Mouse (Mus musculus) layer of hippocampus, adult 2 months (tissue): ENCODE results near the gene Tmem265. TPM values are rescaled to one million over a fixed set of nuclear protein-coding genes. Genes with fewer than 3 reads are reported as not detected.

Source experiments
- DNase-seq, 2 experiments: peaks; one replicate each; pipeline ENCODE4 v3.0.0; 2022; ENCODE audit warnings: low spot score in 2 of 2
- H3K27ac ChIP-seq: fragments of 200-600 bp; 2 replicates; pipeline ENCODE4 v1.8.1; 2022
- H3K4me3 ChIP-seq: fragments of 200-600 bp; 2 replicates; pipeline ENCODE4 v1.8.1; 2022; ENCODE audit warnings: mild to moderate bottlenecking
- CTCF ChIP-seq: fragments of 200-600 bp; conservative IDR thresholded peaks from 2 replicates; pipeline ENCODE4 v1.8.1; 2022; ENCODE audit warnings: antibody characterized with exemption, mild to moderate bottlenecking, moderate library complexity
- total RNA-seq, 2 experiments: library from RNA; stranded (reverse); gene quantifications; 2 replicates each; pipeline ENCODE4 v1.2.3; 2021

Gene Tmem265
- total RNA-seq, 2 experiments from 2014 or later = not detected

DNA sequence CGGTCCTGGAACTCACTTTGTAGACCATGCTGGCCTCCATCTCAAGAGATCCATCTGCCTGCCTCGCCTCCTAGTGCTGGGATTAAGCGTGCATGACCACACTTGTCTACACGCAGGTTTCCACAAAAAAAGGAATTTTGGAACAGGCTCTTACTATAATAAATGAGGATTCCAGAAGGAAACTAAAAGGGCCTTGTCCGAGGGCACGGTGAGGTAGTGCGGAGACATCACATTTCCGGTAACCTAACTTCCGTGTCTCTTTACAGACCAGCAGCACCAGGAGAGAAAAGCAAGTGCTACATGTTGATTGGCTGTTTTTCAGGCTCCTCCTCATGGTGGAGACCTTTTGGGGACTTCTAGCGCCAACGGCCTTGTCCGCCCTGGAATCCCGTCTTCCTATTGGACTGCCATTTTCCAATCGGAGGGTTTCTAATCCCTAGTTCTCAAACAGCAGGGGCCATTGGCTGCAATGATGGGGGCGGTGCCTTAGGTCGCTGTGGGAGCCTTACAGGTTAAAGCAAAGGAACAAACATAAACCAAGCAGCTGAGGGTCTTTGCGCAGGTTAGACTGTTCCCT is 11.8 kb downstream of the Tmem265 start, which contains the start of gene Phkg2:
TSS of gene Phkg2 (plus strand) at position 446 of the 577 bp plus-strand sequence.
- Histone ChIP-seq H3K27ac (peak within 1 kb of the TSS; percentile 94), H3K4me3 (peak within 1 kb of the TSS; percentile 87)
- peak; percentile 86 to 97 for DNase-seq
- peak; percentile 36; the same call in 1 of the 2 replicates for TF ChIP-seq CTCF

DNA sequence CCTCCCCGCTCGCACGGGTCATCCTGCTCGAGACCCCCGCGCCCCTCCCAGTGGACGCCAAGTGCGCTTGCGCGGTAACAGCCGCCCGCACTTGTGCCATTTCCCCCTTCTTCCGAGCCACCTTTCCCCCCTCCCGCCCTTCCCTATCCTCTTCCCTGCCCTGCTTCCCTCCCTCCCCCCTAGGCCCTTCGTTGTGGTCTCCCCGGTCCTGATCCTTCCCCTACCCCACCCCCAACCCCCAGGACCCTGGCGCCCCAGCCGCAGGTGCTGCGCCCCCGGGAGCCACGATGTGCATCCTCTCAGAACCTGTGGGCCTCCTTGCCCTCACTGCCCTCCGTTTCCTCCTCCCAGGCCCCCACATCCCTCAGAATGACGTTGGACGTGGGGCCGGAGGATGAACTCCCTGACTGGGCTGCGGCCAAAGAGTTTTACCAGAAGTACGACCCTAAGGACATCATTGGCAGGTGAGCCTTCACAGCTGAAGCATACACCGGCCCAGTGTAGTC is 12.4 kb downstream of the Tmem265 start:
- TF ChIP-seq CTCF = no peak
- DNase-seq = no peak
- H3K4me3 ChIP-seq = peak overlapping the region; percentile 87
- peak overlapping the region; percentile 94 for H3K27ac ChIP-seq

DNA sequence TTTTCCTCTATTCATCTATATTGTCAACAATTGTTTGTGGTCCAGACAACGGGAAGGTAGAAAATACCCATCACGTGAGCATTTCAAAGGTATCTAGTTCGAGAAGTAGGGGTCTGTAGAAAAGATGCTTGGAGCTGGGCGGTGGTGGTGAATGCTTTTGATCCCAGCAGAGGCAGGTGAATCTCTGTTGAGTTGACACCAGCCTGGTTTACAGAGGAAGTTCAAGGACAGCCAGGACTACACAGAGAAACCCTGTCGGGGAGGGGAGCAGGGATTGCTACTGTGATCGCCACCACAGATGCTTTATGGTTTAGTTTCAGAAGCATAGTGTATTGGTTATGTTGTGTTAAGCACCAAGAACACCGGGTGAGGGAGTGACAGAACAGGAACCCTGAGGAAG is 12.9 kb downstream of the Tmem265 start:
- Histone ChIP-seq H3K27ac (peak overlapping the region; percentile 94), H3K4me3 (peak overlapping the region; percentile 87)
- no peak for DNase-seq
- TF ChIP-seq CTCF = no peak

DNA sequence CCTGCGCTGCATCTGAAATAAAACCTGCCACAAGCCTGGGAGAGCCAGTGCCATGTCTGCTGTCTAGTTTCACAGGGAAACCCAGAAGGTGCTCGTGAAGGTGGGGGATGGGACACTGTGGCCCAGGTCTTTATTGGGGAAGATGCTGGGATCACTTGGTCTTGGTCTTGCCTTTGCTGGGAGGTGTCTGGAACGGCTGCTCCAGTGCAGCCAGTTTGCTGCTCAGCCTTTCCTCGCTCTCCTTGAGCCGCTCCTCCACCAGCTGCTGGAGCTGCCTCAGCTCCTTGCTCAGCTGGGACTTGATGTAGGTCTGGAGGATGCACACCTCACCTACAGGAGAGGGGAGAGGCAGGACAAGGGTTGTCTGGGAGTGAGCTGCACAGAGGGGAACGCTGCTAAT is 22.1 kb downstream of the Tmem265 start:
- Histone ChIP-seq H3K4me3 (no peak overlapping the region), H3K27ac (no peak overlapping the region)
- no peak for DNase-seq
- TF ChIP-seq CTCF = no peak

DNA sequence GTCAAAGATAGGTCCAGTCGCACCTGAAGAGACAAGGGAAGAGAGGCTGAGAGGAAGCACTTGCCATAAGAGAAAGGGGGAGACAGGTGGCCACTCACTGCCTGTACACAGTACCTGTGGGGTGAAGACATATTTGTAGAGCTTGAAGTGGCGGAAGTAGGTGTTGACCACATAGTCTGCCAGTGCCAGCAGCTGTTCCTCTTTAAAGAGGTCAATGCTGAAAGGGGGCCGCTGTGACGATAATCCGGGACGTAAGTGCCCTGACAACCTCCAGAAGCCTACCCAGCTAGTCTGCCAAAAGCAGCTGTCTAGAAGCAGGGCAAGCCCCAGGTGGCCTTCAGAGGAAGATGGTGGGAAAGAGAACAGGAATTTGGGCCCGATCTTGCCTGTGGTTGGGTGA is 23.8 kb downstream of the Tmem265 start:
- H3K4me3 ChIP-seq = no peak overlapping the region
- no peak for TF ChIP-seq CTCF
- DNase-seq = no peak
- H3K27ac ChIP-seq = no peak overlapping the region

DNA sequence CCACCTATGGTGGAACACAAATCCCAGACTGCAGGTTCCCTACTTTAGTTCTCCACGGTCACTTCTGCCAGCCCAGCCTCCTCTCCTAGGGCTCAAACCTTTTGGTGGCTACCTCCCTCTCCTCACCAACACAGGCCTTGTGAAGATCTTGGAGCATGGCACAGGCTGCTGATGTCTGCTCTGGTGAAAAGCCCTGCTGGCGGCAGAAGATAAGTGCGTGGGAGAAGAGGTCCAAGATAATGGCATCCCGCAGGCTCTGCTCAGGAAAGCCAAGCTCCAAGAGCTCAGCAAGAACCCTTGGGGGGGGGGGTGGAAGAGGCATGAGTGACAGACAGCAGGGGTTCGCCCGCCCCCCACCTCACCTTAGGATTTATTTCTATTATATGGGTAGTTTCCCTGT is 25.0 kb downstream of the Tmem265 start:
- no peak overlapping the region for H3K27ac ChIP-seq
- H3K4me3 ChIP-seq = no peak overlapping the region
- DNase-seq = no peak
- no peak for TF ChIP-seq CTCF

DNA sequence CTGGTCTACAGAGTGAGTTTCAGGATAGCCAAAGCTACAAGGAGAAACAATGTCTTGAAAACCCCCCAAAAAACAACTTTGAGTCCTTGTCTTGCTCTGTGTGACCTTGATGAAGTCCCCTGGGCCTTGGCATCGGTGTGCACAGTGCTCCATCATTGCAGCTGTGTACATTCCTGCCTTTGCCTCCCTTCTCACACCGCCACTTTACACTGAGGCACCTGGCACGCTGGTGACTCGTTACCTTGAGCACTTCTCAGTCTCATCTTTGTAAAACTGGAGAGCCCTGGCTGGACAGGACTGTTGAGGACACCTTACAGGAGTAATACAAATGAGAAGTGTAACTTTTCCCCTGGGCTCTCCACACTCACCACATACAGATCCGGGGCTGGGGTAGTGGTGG is 26.0 kb downstream of the Tmem265 start:
- H3K4me3 ChIP-seq = peak overlapping the region; percentile 99
- no peak for TF ChIP-seq CTCF
- peak overlapping the region; percentile 93; the same call in 1 of the 2 replicates for H3K27ac ChIP-seq
- DNase-seq = no peak

DNA sequence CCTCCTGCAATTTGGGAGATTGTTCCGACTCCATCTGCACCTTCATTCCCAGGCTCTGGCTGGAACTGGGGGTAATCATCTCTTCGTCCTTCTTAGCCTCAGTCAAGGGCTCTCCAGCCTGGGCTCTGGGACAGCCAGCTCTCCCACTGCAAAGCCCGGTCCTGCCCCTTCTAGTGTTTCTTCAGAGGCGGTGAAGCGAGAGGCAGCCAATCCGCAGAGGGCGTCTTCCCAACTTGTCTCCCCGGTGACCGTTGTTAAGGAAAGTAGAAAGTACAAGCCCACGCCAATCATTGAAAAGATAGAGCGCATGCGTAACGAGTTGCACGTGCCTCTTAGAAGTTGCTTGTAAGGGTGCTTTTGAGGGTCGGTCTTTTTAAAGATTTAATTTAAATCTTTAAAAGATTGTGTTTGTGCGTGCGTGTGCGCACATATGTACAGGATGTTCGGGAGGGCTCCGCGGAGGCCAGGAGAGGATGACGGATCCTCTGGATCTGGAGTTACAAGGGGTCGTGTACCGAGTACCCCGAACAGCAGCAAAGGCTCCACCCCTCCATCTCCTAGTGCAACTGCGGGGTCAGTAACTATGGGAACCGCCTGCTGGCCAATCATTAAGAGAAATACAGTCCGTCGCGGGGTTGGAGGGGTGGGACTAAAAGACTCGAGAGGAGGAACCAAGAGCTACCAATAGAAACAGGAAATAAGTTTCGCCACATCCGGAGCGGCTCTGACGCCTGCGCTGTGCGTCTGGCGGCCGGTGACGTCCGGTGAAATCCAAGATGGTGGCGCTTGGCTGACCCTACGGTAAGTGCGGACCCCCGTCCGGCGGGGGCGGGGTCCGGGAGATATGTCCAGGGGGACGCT is 27.1 kb downstream of the Tmem265 start, which contains the start of the genes Ccdc189 and Rnf40:
TSS of gene Ccdc189 (minus strand) at position 585 of the 861 bp plus-strand sequence.
TSS of gene Rnf40 (plus strand) at position 757 of the 861 bp plus-strand sequence.
- peak; percentile 89 to 98 for DNase-seq
- Histone ChIP-seq H3K4me3 (peak within 1 kb of the TSS; percentile 99), H3K27ac (peak within 1 kb of the TSS; percentile 93)
- no peak; the same call in 1 of the 2 replicates for TF ChIP-seq CTCF

DNA sequence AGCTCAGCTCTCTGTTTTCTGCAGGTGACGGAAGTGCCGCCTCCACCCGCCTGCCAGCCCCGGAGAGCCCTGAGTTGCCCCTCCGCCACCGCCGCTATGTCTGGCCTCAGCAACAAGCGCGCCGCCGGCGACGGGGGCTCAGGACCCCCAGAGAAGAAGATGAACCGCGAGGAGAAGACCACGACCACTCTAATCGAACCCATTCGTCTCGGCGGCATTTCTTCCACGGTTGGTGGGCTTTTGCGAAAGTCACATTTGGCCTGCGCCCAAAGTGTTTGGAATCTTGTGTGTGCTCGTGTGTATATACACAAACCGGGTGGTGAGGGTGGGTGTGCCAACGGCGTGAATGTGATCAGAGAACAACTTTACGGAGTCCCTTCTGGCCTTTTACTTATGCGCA is 27.7 kb downstream of the Tmem265 start:
- DNase-seq = no peak
- peak overlapping the region; percentile 93 for H3K27ac ChIP-seq
- peak overlapping the region; percentile 99 for H3K4me3 ChIP-seq
- no peak for TF ChIP-seq CTCF

DNA sequence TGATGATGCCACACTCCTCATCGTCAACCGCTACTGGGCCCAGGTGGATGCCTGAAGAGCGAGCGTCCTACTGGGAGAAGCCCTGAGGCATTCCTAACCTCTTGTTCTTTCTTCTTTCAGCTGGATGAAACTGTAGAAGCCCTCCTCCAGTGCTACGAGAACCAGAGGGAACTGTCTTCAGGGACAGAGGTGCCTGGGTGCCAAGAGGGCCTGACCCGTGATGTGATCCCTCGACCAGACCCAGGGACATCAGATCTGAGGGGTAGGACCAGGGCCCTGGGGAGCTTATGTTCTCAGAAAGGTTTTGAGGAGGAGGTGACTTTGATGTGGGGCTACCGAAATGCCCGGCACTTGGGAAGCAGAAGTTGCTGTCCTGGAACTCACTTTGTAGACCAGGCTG is 28.4 kb downstream of the Tmem265 start:
- Histone ChIP-seq H3K4me3 (peak overlapping the region; percentile 99), H3K27ac (no peak overlapping the region)
- no peak for TF ChIP-seq CTCF

DNA sequence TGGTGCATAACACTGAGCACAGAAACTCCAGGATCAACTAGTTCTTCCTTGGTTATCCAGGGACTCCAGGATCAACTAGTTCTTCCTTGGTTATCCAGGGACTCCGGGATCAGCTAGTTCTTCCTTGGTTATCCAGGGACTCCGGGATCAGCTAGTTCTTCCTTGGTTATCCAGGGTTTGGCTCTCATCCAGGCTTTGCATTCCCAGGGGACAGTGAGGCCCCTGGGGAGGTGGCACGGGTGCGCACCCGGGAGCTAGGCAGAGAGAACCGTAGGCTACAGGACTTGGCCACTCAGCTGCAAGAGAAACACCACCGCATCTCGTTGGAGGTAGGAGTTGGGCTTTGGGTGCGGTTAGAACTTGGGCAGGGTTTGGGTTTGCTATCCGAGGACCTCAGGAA is 29.9 kb downstream of the Tmem265 start:
- Histone ChIP-seq H3K4me3 (no peak overlapping the region), H3K27ac (no peak overlapping the region)
- no peak for TF ChIP-seq CTCF
- DNase-seq = no peak

More for the DNA sequence above, 28.4 kb downstream of the Tmem265 start:
- no peak for DNase-seq

DNA sequence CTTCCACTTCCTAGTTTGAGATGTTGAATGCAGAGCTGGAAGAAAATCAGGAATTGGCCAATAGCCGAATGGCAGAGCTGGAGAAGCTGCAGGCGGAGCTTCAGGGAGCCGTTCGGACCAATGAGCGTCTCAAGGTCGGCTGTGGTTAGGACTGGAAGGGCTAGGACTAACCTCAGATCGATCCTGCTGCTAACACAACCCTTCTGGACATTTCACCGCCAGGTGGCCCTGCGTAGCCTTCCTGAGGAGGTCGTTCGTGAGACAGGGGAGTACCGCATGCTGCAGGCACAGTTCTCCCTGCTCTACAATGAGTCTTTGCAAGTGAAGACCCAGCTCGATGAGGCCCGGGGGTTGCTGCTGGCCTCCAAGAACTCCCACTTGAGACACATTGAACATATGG is 31.4 kb downstream of the Tmem265 start:
- TF ChIP-seq CTCF = no peak
- DNase-seq = no peak
- H3K27ac ChIP-seq = no peak overlapping the region
- H3K4me3 ChIP-seq = no peak overlapping the region

DNA sequence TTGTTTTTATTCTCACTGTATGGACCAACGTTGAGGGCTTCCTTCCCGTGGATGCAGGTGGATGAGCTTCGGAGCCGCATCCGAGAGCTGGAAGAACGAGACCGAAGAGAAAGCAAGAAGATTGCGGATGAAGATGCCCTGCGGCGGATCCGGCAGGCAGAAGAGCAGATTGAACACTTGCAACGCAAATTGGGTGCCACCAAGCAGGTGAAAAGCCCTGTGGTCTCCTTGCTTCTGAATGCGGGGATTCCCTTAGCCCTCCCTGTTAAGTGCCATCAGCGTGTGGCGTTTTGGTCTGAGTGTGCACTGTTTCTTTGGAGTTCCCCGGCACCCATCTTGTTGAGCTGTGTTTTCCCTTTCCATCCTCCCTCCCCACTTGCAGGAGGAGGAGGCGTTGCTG is 35.6 kb downstream of the Tmem265 start:
- H3K27ac ChIP-seq = no peak overlapping the region
- DNase-seq = no peak
- TF ChIP-seq CTCF = no peak
- no peak overlapping the region for H3K4me3 ChIP-seq
